Mouse (Mus musculus): ENCODE measurements around the gene Lrfn5. TPM values are rescaled to one million over a fixed set of nuclear protein-coding genes. Genes with fewer than 3 reads are reported as not detected.

Gene Lrfn5
- polyA plus RNA-seq (2012; fragmentation: generic; extraction: Trizol) = not detected
- long read RNA-seq, experiment 1 = 0 reads
- long read RNA-seq, experiment 2 = 0 reads

GRCm38 (mm10) chr12:61522829-61523370 is at the start of gene Lrfn5:
Lrfn5 (plus strand) TSS chr12:61523150.
- Histone ChIP-seq H3K27me3 (ENCODE audit: control insufficient read depth, insufficient read depth, insufficient read length) (peaks cover 3% of the 10 kb centered on the region), H3K4me3 (ENCODE audit: insufficient read depth, poor library complexity, severe bottlenecking) (no peak within 1 kb of the TSS), H3K79me3 (ENCODE audit: low read depth) (no peaks in the 10 kb centered on the region), H3K79me2 (ENCODE audit: control insufficient read depth, insufficient read depth) (no peaks in the 10 kb centered on the region), H3K36me3 (ENCODE audit: control insufficient read depth, insufficient read depth) (no peaks in the 10 kb centered on the region), H3ac (ENCODE audit: control insufficient read depth, insufficient read length, low read depth) (no peak within 1 kb of the TSS)
- no peak for TF ChIP-seq CTCF (IDR thresholded peaks at IDR 0.05; ENCODE audit: control insufficient read depth, insufficient read depth, insufficient read length)
- no peak for TF ChIP-seq CEBPB (IDR thresholded peaks at IDR 0.05; ENCODE audit: low read depth)
- no peak for TF ChIP-seq USF1 (IDR thresholded peaks at IDR 0.05; ENCODE audit: low read depth)
- no peak for TF ChIP-seq MYOD1 (IDR thresholded peaks at IDR 0.05; ENCODE audit: control insufficient read depth, insufficient read length, low read depth)

DNA sequence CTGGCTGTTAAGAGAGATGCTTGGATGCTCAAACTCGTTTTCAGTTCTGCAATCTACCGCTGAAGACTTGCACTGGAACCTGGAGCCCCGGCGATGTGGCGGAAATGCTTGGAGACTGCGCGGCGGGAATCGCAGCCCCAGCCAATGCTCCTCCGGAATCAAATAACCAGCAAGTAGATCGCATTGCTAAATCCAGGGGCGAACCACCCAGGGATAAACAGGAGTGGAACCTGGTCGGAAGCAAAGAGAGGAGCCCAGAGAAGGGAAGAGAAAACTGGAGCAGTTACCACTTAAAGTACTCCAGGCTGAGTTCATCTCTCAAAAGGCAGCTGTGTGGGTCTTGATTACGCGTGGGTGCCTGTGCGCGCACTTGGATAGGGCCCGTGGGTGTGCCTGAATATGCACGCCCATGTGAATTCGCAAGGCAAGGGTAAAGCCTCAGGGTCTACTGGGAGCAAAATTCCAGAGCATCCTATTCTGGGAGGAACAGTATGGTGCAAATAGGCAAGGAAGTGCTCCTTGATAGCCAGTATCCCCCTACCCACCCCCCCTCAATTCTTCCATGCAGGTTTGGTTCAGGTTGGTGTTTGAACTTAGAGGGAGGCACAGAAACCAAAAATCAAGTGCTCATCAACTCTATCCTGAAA is 1.3 kb upstream of the Lrfn5 start:
- Histone ChIP-seq H3K27me3 (ENCODE audit: control insufficient read depth, insufficient read depth, insufficient read length) (peaks cover 3% of the 10 kb centered on the region), H3ac (ENCODE audit: control insufficient read depth, insufficient read length, low read depth) (no peak overlapping the region), H3K79me3 (ENCODE audit: low read depth) (no peaks in the 10 kb centered on the region), H3K4me3 (ENCODE audit: insufficient read depth, poor library complexity, severe bottlenecking) (no peak overlapping the region), H3K79me2 (ENCODE audit: control insufficient read depth, insufficient read depth) (no peaks in the 10 kb centered on the region), H3K36me3 (ENCODE audit: control insufficient read depth, insufficient read depth) (no peaks in the 10 kb centered on the region)
- no peak for TF ChIP-seq FOSL1 (IDR thresholded peaks at IDR 0.05; ENCODE audit: insufficient read depth, low read length, poor library complexity, severe bottlenecking)
- no peak for TF ChIP-seq MAX (IDR thresholded peaks at IDR 0.05)
- TF ChIP-seq MYOD1 (IDR thresholded peaks at IDR 0.05; ENCODE audit: control insufficient read depth, insufficient read length, low read depth) = no peak
- no peak for TF ChIP-seq CTCF (IDR thresholded peaks at IDR 0.05; ENCODE audit: control insufficient read depth, insufficient read depth, insufficient read length)
- TF ChIP-seq USF1 (IDR thresholded peaks at IDR 0.05; ENCODE audit: low read depth) = no peak
- TF ChIP-seq MYOG (IDR thresholded peaks at IDR 0.05; ENCODE audit: control insufficient read depth, extremely low read depth, insufficient read length) = no peak
- no peak for TF ChIP-seq CEBPB (IDR thresholded peaks at IDR 0.05; ENCODE audit: low read depth)

GRCm38 (mm10) chr12:61522148-61522828 is 662 bp upstream of the Lrfn5 start:
- H3K79me2 ChIP-seq (ENCODE audit: control insufficient read depth, insufficient read depth) = no peaks in the 10 kb centered on the region
- H3K36me3 ChIP-seq (ENCODE audit: control insufficient read depth, insufficient read depth) = no peaks in the 10 kb centered on the region
- H3K4me3 ChIP-seq (ENCODE audit: insufficient read depth, poor library complexity, severe bottlenecking) = no peak overlapping the region
- peaks cover 3% of the 10 kb centered on the region for H3K27me3 ChIP-seq (ENCODE audit: control insufficient read depth, insufficient read depth, insufficient read length)
- no peak for TF ChIP-seq MAX (IDR thresholded peaks at IDR 0.05)
- TF ChIP-seq MYOG (IDR thresholded peaks at IDR 0.05; ENCODE audit: control insufficient read depth, extremely low read depth, insufficient read length) = no peak
- no peak for TF ChIP-seq MYOD1 (IDR thresholded peaks at IDR 0.05; ENCODE audit: control insufficient read depth, insufficient read length, low read depth)
- TF ChIP-seq CTCF (IDR thresholded peaks at IDR 0.05; ENCODE audit: control insufficient read depth, insufficient read depth, insufficient read length) = no peak
- no peak for TF ChIP-seq CEBPB (IDR thresholded peaks at IDR 0.05; ENCODE audit: low read depth)
- TF ChIP-seq FOSL1 (IDR thresholded peaks at IDR 0.05; ENCODE audit: insufficient read depth, low read length, poor library complexity, severe bottlenecking) = no peak
- TF ChIP-seq USF1 (IDR thresholded peaks at IDR 0.05; ENCODE audit: low read depth) = no peak
- no peaks in the 10 kb centered on the region for H3K79me3 ChIP-seq (ENCODE audit: low read depth)
- no peak overlapping the region for H3ac ChIP-seq (ENCODE audit: control insufficient read depth, insufficient read length, low read depth)

- peaks cover 3% of the 10 kb centered on the region for H3K27me3 ChIP-seq (ENCODE audit: control insufficient read depth, insufficient read depth, insufficient read length)
Measured at GRCm38 (mm10) chr12:61523631-61524182, 757 bp downstream of the Lrfn5 start.

GRCm38 (mm10) chr12:61524183-61524651 is 1.3 kb downstream of the Lrfn5 start:
- TF ChIP-seq USF1 (IDR thresholded peaks at IDR 0.05; ENCODE audit: low read depth) (no peak), FOSL1 (IDR thresholded peaks at IDR 0.05; ENCODE audit: insufficient read depth, low read length, poor library complexity, severe bottlenecking) (no peak), MYOG (IDR thresholded peaks at IDR 0.05; ENCODE audit: control insufficient read depth, extremely low read depth, insufficient read length) (no peak), CEBPB (IDR thresholded peaks at IDR 0.05; ENCODE audit: low read depth) (no peak), MYOD1 (IDR thresholded peaks at IDR 0.05; ENCODE audit: control insufficient read depth, insufficient read length, low read depth) (no peak), MAX (IDR thresholded peaks at IDR 0.05) (no peak), CTCF (IDR thresholded peaks at IDR 0.05; ENCODE audit: control insufficient read depth, insufficient read depth, insufficient read length) (no peak)
- H3K79me3 ChIP-seq (ENCODE audit: low read depth) = no peaks in the 10 kb centered on the region
- no peak overlapping the region for H3K4me3 ChIP-seq (ENCODE audit: insufficient read depth, poor library complexity, severe bottlenecking)

More at GRCm38 (mm10) chr12:61523631-61524182, 757 bp downstream of the Lrfn5 start:
- Histone ChIP-seq H3K4me3 (ENCODE audit: insufficient read depth, poor library complexity, severe bottlenecking) (no peak overlapping the region), H3K36me3 (ENCODE audit: control insufficient read depth, insufficient read depth) (no peaks in the 10 kb centered on the region), H3ac (ENCODE audit: control insufficient read depth, insufficient read length, low read depth) (no peak overlapping the region), H3K79me3 (ENCODE audit: low read depth) (no peaks in the 10 kb centered on the region), H3K79me2 (ENCODE audit: control insufficient read depth, insufficient read depth) (no peaks in the 10 kb centered on the region)
- no peak for TF ChIP-seq MYOG (IDR thresholded peaks at IDR 0.05; ENCODE audit: control insufficient read depth, extremely low read depth, insufficient read length)
- no peak for TF ChIP-seq MAX (IDR thresholded peaks at IDR 0.05)
- TF ChIP-seq MYOD1 (IDR thresholded peaks at IDR 0.05; ENCODE audit: control insufficient read depth, insufficient read length, low read depth) = no peak
- no peak for TF ChIP-seq FOSL1 (IDR thresholded peaks at IDR 0.05; ENCODE audit: insufficient read depth, low read length, poor library complexity, severe bottlenecking)
- no peak for TF ChIP-seq USF1 (IDR thresholded peaks at IDR 0.05; ENCODE audit: low read depth)
- no peak for TF ChIP-seq CEBPB (IDR thresholded peaks at IDR 0.05; ENCODE audit: low read depth)

More at GRCm38 (mm10) chr12:61524183-61524651, 1.3 kb downstream of the Lrfn5 start:
- Histone ChIP-seq H3K27me3 (ENCODE audit: control insufficient read depth, insufficient read depth, insufficient read length) (peaks cover 3% of the 10 kb centered on the region), H3K36me3 (ENCODE audit: control insufficient read depth, insufficient read depth) (no peaks in the 10 kb centered on the region), H3ac (ENCODE audit: control insufficient read depth, insufficient read length, low read depth) (no peak overlapping the region), H3K79me2 (ENCODE audit: control insufficient read depth, insufficient read depth) (no peaks in the 10 kb centered on the region)

Data from C2C12 (cell line).